Mouse (Mus musculus) activated CD4-positive, CD25-positive, alpha-beta regulatory T cell, adult 4 months (primary cell): Measurements from ENCODE around the gene Gse1. TPM values are rescaled to one million over a fixed set of nuclear protein-coding genes. Genes with fewer than 3 reads are reported as not detected.

Experiments
- ATAC-seq: one replicate; pipeline ENCODE4 v1.8.0; 2017
- polyA plus RNA-seq, 2 experiments: library from polyadenylated mRNA; unstranded; fragments of 100-300 nt; shearing (Covaris generic); gene quantifications; one replicate each; pipeline ENCODE4 v1.2.1; 2017

Gene Gse1
- polyA plus RNA-seq = 1 to 10 TPM; 2.9 to 4.1 TPM

- no peak for ATAC-seq
Observed at GRCm38 (mm10) chr8:120227891-120228591, at the start of gene Gse1. TSS of gene Gse1 (plus strand) at chr8:120228456.

GRCm38 (mm10) chr8:120179027-120179431, 49.2 kb upstream of the Gse1 start:
- peak; percentile 74 for ATAC-seq

- ATAC-seq = no peak
Observed at GRCm38 (mm10) chr8:120180445-120180970, 47.7 kb upstream of the Gse1 start.

- ATAC-seq = no peak
Observed at GRCm38 (mm10) chr8:120181274-120181673, 47.0 kb upstream of the Gse1 start.

- ATAC-seq = no peak
Observed at GRCm38 (mm10) chr8:120181861-120182414, 46.3 kb upstream of the Gse1 start.

- ATAC-seq = no peak
Observed at GRCm38 (mm10) chr8:120184366-120184765, 43.9 kb upstream of the Gse1 start.

GRCm38 (mm10) chr8:120184850-120185792, 43.1 kb upstream of the Gse1 start:
- ATAC-seq = no peak

- no peak for ATAC-seq
Observed at GRCm38 (mm10) chr8:120186454-120186853, 41.8 kb upstream of the Gse1 start.

GRCm38 (mm10) chr8:120188510-120188909, 39.7 kb upstream of the Gse1 start:
- no peak for ATAC-seq

- no peak for ATAC-seq
Observed at GRCm38 (mm10) chr8:120189440-120189839, 38.8 kb upstream of the Gse1 start.

GRCm38 (mm10) chr8:120190107-120190809, 38.0 kb upstream of the Gse1 start:
- ATAC-seq = no peak

- ATAC-seq = no peak
Observed at GRCm38 (mm10) chr8:120190810-120191413, 37.3 kb upstream of the Gse1 start.

- no peak for ATAC-seq
Observed at GRCm38 (mm10) chr8:120191633-120192032, 36.6 kb upstream of the Gse1 start.

- no peak for ATAC-seq
Observed at GRCm38 (mm10) chr8:120192118-120192517, 36.1 kb upstream of the Gse1 start.

GRCm38 (mm10) chr8:120201351-120201750, 26.9 kb upstream of the Gse1 start:
- ATAC-seq = no peak

GRCm38 (mm10) chr8:120202546-120202945, 25.7 kb upstream of the Gse1 start:
- ATAC-seq = no peak

- ATAC-seq = no peak
Observed at GRCm38 (mm10) chr8:120204736-120205360, 23.4 kb upstream of the Gse1 start.

GRCm38 (mm10) chr8:120205916-120206315, 22.3 kb upstream of the Gse1 start:
- peak; percentile 28 for ATAC-seq

GRCm38 (mm10) chr8:120207364-120207763, 20.9 kb upstream of the Gse1 start:
- no peak for ATAC-seq

- ATAC-seq = no peak
Observed at GRCm38 (mm10) chr8:120208113-120208512, 20.1 kb upstream of the Gse1 start.

GRCm38 (mm10) chr8:120211345-120211744, 16.9 kb upstream of the Gse1 start:
- no peak for ATAC-seq
